Mouse (Mus musculus): ENCODE measurements at regions not wholly inside any gene's neighbourhood (a gene's known extent, or its start where the extent isn't known, plus 50 kb on each side); places are given as distances from the start of the nearest gene placed in this dataset.
A peak's percentile ranks its signal among the peaks of the same experiment; 100 is the strongest.

- no peak overlapping the region for H3K9ac ChIP-seq (ENCODE audit: low read depth, poor library complexity, severe bottlenecking)
- no peaks in the 10 kb centered on the region for H3K36me3 ChIP-seq (ENCODE audit: control insufficient read depth, insufficient read depth, low read length, poor library complexity, severe bottlenecking)
- TF ChIP-seq EP300 (IDR thresholded peaks at IDR 0.05; ENCODE audit: insufficient read depth, low read depth, low read length) = peak; percentile 90
- TF ChIP-seq POLR2A (IDR thresholded peaks at IDR 0.05; ENCODE audit: insufficient read depth, low read length) = no peak
- H3K9me3 ChIP-seq (replicated peaks; ENCODE audit: control insufficient read depth, insufficient read depth, low read length, poor library complexity, severe bottlenecking) = peaks cover 6% of the 10 kb centered on the region
- H3K27ac ChIP-seq (ENCODE audit: insufficient read depth, low read length) = peak overlapping the region; percentile 95
- no peaks in the 10 kb centered on the region for H3K27me3 ChIP-seq (ENCODE audit: control insufficient read depth, insufficient read depth, low read length, poor library complexity, severe bottlenecking)
- H3K4me1 ChIP-seq (ENCODE audit: control insufficient read depth, insufficient read depth, low read length) = no peaks in the 10 kb centered on the region
- no peak overlapping the region for H3K4me3 ChIP-seq (ENCODE audit: low read depth, low read length)
These were observed 738.4 kb upstream of the Chrm3 start for GRCm38 (mm10) chr13:11098899-11099585.

GRCm38 (mm10) chr13:11092911-11093310 is 732.3 kb upstream of the Chrm3 start:
- Histone ChIP-seq H3K27me3 (ENCODE audit: control insufficient read depth, insufficient read depth, low read length, poor library complexity, severe bottlenecking) (no peaks in the 10 kb centered on the region), H3K36me3 (ENCODE audit: control insufficient read depth, insufficient read depth, low read length, poor library complexity, severe bottlenecking) (no peaks in the 10 kb centered on the region), H3K9me3 (replicated peaks; ENCODE audit: control insufficient read depth, insufficient read depth, low read length, poor library complexity, severe bottlenecking) (peaks cover 3% of the 10 kb centered on the region), H3K9ac (ENCODE audit: low read depth, poor library complexity, severe bottlenecking) (no peak overlapping the region), H3K4me1 (ENCODE audit: control insufficient read depth, insufficient read depth, low read length) (no peaks in the 10 kb centered on the region), H3K27ac (ENCODE audit: insufficient read depth, low read length) (no peak overlapping the region), H3K4me3 (ENCODE audit: low read depth, low read length) (no peak overlapping the region)
- no peak for TF ChIP-seq CTCF (IDR thresholded peaks at IDR 0.05; ENCODE audit: low read depth, low read length)
- TF ChIP-seq POLR2A (IDR thresholded peaks at IDR 0.05; ENCODE audit: insufficient read depth, low read length) = no peak
- TF ChIP-seq EP300 (IDR thresholded peaks at IDR 0.05; ENCODE audit: insufficient read depth, low read depth, low read length) = no peak

Data from ES-Bruce4 (cell line).